Mouse (Mus musculus) spleen, postnatal 36 days (tissue): ENCODE data around the gene Sorcs1.

Experiments used
- DNase-seq, 2 experiments: peaks; one replicate each; pipeline ENCODE4 v3.0.0; 2022; ENCODE audit warnings: low spot score in 2 of 2, mixed read lengths in 1 of 2

Gene Sorcs1

DNA sequence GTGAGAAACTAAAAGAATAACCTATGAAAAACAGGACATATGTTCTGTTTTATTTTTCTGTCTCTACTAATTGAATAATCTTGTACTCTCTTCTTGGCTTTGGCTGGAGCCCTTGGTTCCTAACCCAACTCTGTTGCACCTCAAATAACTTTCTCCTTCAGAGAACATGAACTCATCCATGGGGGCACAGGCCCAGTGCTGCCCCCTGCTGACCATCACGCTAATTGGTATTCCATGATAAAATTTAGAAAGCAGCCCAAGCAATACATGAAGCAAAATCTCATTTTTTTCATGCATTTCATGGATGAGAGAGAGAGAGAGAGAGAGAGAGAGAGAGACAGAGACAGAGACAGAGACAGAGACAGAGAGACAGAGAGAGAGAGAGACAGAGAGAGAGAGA, 255.5 kb downstream of the Sorcs1 start:
- DNase-seq, result no peak

DNA sequence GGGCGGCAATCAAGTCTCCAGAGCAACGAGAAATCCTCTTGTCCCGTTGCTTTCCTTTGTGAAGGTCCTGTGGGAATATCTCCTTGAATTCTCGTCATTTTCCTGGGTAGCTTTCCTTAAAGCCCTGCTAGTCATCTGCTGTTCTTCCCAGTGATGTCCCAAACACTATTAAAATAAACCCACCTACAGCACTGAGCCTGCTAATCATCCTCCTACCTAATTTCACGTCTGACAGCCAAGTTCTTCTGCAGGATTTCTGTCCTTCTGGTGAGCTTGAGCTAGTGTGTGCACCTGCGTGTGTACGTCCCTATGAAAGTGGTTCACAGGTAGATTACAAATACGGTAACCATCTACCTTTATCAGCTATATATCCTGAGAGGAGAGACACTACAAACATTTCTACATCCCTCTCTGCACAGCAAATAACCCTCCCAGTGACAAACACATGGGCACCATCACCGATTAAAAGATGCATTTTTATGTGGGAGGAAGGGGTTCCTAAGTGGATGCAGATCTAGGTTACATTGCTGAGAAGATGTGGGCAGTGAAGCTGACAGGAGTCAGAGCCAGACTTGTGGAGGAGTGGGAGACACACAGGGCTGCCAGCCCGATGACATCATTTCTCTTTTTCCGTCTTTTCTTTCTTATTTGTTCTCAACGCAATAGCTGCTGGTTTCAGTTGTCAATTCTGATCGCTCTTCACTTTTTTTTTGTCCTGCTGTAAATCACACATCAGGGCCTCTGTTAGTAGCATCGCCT, 259.3 kb downstream of the Sorcs1 start:
- DNase-seq, result no peak

DNA sequence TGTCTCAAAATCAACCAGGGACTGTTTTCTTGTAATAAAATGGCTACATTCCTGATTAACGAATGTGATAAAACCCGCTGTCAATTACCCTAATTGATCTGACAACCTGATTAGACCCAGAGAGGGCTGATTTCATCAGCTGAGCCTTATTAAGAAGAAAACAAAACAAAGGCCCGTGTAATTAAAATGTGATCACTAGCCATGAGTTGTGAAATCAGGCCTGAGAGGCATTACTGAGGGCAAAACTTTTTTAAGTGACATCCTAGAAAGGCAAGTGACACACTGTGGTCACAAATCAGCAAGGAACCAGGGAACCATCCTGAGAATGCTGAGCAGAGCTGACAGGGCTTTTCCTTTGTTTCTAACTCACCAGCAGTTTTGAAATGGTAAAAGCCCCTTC, 267.9 kb downstream of the Sorcs1 start:
- DNase-seq, result no peak

DNA sequence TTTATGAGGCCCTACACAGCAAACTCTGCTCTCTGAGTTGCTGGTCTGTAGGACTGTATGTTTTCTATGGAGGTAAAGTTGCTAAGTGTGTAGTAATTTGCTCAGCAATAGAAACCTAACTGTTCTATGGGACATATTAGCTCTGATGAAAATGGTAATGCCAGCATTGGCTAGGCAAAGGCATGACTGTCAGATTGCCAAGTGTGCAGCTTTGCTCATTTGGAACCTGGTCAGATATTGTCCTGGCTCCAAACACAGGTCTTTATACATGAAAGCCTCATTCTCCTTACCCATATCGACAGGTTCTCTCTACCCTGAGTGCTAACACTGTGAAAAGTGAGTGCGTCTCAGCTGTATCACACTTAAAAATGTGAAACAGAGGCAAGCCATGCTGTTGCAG, 280.1 kb downstream of the Sorcs1 start:
- DNase-seq, result no peak

DNA sequence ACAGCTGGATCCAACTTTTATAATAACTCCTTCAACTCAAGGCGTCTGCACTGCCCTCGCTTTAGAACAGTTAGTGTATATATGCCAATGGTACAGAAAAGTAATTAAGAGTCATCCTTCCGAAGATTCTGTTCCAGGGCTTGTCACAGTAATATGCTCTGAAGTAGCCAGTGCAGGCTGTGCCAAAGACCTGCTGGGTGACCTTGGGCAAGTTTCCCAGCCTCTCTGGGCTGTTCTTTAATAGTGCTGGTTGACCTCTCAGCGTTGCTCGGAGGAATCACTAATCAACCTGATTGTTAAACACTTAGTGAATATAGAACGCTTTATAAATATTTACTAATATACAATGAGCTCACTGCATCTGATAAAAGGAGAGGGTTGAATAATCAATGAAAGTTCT, 282.7 kb downstream of the Sorcs1 start:
- no peak for DNase-seq

DNA sequence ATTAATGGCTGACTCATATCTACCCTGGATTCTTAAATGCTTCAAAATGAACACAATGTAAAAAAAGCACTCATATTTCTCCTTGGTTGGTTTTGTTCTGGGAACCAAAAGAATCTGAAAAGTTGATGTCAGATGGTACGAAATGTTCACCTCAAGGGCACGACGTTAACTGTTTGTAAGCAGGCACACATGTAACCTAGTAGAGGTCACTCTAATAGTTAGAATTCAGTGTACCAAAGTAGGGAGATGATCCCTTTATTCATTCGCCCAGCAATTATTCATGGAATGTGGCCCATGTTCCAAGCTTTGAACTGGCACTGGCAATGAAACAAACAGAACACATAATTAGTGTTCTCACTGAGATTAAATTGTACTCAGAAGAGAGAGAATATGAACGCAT, 284.3 kb downstream of the Sorcs1 start:
- no peak for DNase-seq

DNA sequence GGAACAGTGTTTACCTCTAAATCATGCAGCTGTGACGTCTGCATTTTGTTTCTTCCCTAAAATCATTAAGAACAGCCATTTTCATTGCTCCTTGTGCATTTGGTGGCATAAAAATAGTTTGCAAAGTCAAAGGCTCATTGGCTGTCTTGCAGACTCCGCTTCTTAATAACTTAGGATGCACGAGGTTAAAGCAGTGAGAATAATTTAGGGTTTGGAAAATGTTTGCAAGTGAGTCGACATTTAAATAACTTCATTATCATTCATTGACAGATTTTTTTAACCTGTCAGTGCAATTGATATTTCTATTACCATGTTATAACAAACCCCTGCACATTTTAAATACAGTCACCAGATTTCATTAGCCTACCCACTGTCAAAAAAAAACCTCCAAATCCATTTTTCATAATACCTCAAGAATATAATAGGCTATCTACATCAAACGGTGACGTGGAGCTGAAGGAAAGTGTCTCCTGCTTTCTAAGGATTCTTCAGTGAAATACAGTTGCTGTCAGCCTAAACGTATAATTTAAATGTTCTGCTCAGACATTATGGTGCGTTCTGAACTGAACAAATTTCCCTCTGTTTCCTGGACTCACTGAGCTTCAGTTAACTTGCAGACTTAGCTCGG, 288.4 kb downstream of the Sorcs1 start:
- DNase-seq, result no peak

DNA sequence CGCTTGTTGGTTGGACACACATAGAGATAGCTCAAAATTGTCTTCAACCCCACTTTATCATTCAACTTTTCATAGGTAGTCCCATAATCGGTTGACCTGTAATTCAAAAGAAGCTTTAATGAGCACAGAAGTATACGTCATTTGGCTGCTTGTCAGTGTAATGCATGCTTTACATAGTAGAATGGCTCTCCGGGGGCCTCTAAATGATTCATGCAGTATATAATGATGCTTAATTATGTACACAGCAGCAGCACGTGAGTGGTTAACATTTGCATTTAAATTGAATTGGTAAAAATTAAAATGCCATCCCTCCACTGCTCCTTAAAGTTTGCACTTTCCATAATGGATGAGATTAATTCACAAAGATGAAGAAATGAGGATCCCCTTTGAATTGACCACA, 299.5 kb downstream of the Sorcs1 start:
- DNase-seq, result no peak

DNA sequence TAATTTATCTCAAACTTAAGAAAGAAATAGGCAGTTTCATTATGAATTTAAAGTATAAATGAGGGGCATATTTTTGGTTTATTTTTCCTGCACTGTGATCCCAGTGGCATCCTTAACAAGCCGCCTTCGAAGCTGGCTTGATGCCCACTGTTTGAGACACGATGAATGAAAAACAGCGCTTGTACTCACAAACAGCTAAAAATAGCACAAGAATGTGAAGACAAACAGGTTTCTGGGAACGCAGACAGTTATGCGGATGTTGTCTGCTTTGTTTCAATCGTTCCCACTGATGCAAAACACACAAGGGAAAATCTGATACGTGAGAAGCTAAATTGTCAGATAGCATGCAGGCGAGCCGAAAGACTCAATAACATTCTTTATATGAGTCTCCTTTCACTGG, 303.7 kb downstream of the Sorcs1 start:
- no peak for DNase-seq

DNA sequence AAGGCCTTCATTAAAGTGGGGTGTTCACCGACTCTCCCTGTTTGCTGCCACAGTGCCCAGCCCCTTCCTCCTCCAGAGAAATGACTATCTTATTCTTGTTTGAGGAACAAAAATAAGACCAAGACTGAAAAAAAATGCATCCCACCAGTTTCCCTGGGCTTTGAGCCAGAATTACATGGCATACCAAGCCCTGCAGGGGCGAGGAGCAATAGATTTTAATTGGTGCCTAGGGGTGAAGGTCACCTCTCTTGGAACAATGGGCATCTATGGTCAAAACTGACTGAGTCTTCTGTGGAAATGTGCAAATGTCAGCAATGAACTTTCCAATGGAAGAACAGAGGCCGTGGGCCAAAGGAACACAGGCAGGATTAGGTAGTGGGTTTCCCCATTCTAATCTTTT, 312.0 kb downstream of the Sorcs1 start:
- no peak for DNase-seq

DNA sequence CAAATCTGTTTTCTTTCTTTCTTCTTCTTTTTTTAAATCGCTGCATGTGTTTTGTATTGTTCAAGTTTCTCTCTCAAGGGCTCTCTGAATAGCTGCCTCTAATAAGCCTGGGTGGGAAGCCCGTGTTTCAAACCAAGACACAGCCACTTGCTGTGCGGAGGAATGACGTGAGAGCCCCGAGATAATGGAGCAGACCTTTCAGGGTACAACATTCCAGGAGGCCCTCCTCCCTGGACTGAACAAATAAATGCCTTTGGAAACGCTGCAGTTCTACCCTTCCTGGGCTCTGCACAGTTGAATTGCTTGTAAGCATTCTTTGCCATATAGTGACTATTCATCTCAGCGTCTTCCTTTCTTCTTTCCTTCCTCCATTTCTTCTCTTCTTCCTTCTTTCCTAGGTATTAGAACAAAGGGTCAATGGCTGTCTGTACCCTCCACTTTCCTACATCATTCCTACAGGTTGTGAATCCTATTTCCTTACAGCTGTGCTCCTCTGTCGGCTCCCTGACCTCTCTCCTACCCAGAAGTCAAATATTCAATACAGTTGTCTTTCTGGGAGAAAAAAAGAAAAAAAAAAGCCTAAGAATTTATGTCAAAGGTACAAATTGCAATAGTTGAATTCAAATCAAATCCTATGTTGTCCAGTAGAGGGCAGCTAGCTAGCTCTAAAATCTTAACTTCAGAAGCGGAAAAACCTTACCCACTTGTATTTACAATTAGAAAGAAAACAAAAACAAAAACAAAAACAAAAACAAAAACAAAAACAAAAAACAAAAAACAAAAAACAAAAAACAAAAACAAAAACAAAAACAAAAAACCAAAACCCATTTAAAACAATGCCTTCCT, 315.6 kb downstream of the Sorcs1 start:
- DNase-seq, result no peak

DNA sequence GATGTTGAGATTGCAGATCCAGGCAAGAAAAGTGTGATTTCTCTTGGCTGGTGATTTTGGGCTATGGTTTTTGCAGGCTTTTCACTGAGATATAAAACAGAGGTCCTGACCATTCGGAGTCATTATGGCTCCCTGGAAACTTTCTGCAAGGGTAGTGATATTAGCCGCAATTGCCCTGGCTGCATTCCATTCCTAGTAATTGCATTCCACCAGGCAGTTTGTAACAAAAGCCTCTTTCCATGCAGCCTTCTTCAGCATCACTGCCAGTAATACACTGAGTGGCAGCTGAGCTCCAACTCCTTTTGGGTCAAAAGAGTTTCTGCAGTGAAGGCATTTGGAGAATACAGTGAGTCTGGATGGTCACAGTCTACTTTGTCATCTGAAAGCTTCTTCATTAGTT, 319.9 kb downstream of the Sorcs1 start:
- DNase-seq, result no peak

DNA sequence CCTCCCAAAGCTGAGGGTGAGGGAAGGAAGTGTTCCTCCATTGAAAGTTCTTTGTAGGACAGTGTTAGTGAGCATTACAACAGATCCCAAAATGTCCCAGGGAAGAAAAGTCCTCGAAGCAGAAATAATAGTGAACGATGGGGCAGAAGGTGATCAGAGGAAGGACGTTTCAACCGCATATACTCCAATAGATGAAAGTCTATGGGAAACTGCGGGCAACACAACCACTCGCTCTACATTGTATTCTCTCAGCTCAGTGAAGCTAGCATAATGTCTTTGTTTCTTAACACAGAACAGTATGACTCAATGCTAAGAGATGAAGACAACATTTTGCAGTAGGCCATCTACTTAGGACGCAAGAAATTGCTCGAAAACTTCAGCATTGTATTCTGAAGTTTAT, 339.2 kb downstream of the Sorcs1 start:
- DNase-seq, result no peak

DNA sequence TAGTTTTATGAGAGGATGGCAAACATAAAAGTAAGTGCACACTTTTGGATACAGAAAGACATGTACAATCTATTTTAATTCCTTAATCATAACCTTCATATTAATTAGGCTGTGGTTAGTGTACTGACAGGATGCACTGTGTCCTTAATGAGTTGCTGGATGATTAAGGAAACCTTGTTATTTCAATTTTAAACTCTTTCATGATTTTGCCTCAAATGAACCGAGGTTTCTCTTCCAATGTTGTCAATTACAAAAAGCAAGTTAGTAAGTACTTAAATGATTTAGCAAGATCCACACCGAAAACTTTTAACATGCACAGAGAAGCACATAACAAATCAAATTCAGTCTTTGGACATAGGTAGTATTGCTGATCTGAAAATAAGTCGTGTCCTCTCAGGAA, 341.7 kb downstream of the Sorcs1 start:
- DNase-seq, result no peak

DNA sequence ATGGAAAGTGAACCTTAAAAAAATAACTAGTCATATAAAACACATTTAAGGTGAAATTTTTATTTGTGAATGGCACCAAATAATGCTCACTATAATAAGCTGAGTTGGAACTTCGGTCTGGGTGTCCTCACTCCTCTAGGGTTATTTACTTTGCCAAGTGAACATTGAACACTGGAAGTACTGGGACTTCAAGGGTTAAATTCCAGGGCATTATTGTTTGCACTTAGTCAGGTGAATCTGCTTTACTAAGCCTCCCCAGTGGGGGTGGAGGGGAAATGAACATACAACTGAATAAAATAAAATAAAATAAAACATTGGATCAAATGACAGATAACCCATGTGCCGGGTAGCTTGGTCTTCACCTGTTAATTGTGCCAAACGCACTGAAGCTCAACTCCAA, 347.3 kb downstream of the Sorcs1 start:
- DNase-seq, result no peak

DNA sequence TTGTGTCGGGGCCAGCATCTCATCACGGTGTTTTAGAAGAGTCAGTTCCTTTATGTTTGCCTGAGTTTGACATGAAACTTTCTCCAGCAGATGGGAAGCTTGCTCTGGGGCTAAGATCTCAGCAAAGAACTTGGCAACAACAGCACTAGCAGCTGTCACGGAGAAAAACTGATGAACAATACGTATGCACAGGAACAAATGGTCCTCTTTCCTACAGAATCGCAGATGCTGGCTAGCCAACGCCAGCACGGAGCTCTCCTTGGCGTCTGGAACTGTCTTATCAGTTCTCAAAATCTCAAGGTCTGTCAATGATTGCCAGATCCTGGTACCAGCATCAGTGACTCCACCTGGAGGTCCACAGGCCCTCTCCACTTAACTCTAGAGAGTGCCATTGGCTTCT, 350.6 kb downstream of the Sorcs1 start:
- DNase-seq, result no peak

DNA sequence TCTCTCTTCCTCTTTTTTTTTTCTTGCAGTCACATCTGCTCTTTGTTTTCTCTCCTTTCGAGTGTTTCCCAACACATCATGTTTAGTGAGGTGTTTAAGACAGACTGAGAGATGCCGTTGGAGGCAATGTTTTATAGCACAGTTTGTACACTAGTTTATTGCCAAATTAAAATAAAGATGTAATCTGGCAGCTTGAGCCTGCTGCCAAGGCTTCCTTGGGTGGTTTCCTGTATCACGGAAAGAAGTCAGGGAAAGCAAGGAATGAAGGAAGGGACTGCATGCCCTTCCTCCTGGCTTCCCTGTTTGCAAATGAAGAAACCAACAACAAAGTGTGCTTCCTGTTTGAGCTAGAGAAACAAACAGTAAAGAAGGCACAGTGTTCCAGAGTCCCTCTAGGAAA, 352.3 kb downstream of the Sorcs1 start:
- DNase-seq, result no peak

DNA sequence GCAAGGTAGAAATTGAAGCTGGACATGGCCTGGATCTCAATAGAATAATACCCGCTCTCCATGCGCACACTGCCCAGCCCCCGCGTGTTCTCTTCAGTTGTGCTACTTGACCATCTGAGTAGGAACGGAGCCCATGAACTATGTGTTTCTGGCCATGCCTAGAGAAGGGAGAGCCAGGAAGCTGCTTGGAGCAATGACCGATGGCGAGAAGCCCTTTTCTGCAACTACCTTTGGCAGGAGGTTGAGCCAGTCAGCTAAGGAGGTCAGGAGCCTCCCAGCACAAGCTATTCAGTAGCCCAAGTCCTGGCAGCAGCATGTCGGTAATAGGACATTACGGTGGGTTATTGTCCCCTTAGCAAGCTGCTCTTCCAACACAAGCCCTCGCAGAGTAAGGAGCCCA, 352.8 kb downstream of the Sorcs1 start:
- DNase-seq, result no peak

DNA sequence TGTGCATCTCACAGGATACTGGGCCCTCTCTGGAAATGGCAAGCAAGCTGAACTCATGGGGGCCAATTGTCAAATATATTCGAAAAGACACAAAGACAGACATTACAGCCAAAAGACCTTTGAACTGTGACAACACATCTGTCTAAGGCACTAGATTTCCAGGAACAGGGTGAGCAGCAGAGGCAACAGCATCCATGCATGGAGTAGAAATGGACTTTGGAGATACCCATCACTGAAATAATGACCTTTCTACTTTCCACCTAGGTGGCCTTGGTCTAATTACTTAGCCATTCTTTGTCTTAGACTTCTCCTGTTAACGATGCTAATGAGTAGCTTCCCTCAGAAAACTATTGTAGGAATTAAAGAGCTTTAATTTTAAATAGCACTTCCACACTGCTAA, 371.4 kb downstream of the Sorcs1 start:
- no peak for DNase-seq

DNA sequence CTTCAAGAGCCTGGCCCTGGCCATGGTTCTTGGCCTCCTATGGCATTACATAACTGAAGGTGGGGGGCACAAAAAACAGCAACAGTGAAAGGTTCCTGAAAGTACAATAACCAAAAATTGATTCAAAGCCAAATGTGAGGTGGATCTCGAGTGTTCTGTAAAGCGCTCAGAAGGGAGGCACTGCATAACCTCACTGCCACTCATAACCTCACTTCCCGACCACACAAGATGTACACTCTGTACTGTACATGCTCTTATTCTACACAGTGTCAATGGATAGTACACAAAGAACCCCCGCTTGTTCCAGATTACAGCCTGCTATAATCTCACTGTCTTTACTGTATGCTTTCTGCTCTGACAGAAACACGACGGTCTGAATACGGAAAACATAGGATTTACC, 384.2 kb downstream of the Sorcs1 start:
- no peak for DNase-seq

DNA sequence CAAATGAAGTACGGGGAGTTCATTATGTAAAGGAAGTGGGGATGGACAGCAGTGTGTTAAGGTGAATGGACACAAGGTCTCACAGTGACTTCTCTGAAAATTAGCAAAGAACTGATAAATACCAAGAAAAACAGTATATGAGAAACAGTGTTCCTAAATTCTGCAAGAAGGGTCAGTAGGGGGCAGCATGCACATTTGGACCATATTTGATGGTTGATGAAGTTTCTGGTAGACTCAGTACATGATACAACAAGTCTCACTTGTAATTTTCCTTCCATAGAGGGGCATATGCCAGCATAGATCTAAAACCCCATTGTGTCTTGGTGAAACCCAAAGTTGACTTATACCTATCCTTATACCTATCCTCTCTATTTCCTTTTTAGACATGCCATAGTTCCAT, 414.0 kb downstream of the Sorcs1 start:
- DNase-seq, result no peak

DNA sequence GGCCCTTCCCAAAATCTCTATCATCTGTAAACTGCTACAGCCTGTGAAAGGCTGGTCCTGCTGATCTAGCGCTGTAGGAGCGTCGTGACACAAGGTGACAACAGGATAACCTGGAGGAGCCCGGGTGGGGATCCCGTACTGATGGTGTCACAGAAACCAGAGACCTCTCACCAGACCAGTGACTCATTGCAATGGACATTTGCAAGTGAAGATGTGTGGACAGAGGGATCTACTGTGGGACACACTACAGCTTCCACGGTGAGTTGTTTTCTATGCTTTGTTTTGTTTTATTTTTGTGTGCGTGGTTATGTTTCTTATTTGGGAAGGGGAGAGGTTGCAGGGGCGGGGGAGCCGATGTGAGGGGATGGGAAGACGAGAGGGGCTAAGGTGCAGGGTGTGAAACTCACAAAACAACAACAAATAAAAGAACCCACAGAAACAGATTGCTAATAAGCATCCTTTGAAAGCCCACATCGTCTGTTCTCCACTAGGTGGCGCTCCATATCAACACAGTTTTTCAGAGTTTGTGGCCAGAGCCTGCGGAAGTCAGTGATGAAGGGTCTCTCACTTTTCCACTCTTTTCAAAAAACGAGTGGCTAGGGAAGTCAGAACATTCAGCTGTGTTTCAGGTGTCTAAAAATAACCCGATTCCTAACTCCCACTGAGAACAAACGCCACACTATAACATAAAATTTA, 419.6 kb downstream of the Sorcs1 start:
- DNase-seq, result no peak
